Mouse (Mus musculus) hindbrain, embryonic 14.5 days (tissue): ENCODE measurements around the gene Ric8b. TPM values are rescaled to one million over a fixed set of nuclear protein-coding genes. Genes with fewer than 3 reads are reported as not detected.

Source experiments
- ATAC-seq: fragments of 200-750 bp; cut with Nextera tagmentation; 2 replicates; pipeline ENCODE4 v1.8.0; 2017; ENCODE audit warnings: moderate number of reproducible peaks, mild to moderate bottlenecking, moderate TSS enrichment, moderate library complexity; ENCODE audit not compliant: low FRiP score
- DNase-seq: peaks from one replicate; pipeline ENCODE4 v3.0.0-alpha.2; 2015; ENCODE audit warnings: low spot score
- H3K27ac ChIP-seq: fragments of 300-500 bp; sonication (generic); 2 replicates; pipeline ENCODE4 v1.5.1; 2014; ENCODE audit warnings: mild to moderate bottlenecking, moderate library complexity
- H3K27me3 ChIP-seq: fragments of 300-500 bp; sonication (generic); 2 replicates; pipeline ENCODE4 v1.6.1; 2014; ENCODE audit warnings: mild to moderate bottlenecking, low read length, mixed read lengths; ENCODE audit not compliant: control insufficient read depth, insufficient read depth
- H3K36me3 ChIP-seq: fragments of 300-500 bp; sonication (generic); replicated peaks from 2 replicates; pipeline ENCODE4 v1.6.1; 2014; ENCODE audit not compliant: control insufficient read depth, insufficient read depth
- H3K4me1 ChIP-seq: fragments of 300-500 bp; sonication (generic); replicated peaks from 2 replicates; pipeline ENCODE4 v1.6.1; 2014; ENCODE audit warnings: antibody characterized with exemption, low read length, mixed read lengths; ENCODE audit not compliant: control insufficient read depth, insufficient read depth
- H3K4me2 ChIP-seq: fragments of 300-500 bp; sonication (generic); replicated peaks from 2 replicates; pipeline ENCODE4 v1.6.1; 2014; ENCODE audit warnings: mild to moderate bottlenecking, moderate library complexity
- H3K4me3 ChIP-seq: fragments of 300-500 bp; sonication (generic); replicated peaks from 2 replicates; pipeline ENCODE4 v1.5.1; 2014; ENCODE audit warnings: mild to moderate bottlenecking, low read length
- H3K9ac ChIP-seq: fragments of 300-500 bp; sonication (generic); 2 replicates; pipeline ENCODE4 v1.6.1; 2014
- H3K9me3 ChIP-seq: fragments of 300-500 bp; sonication (generic); 2 replicates; pipeline ENCODE4 v1.6.1; 2016; ENCODE audit warnings: low read length; ENCODE audit not compliant: control insufficient read depth
- WGBS: fragments of 180-500 bp; shearing (Covaris S2); extraction: QIAGEN DNeasy Blood & Tissue Kit; methylation state at CpG from one replicate; pipeline ENCODE4 v1.1.7; 2014; 5-methylcytosine and 5-hydroxymethylcytosine counted together
- polyA plus RNA-seq: library from polyadenylated mRNA; unstranded; fragments of >200 nt; fragmentation: Nextera tagmentation; extraction: Ambion mirVana; gene quantifications from 2 replicates; pipeline ENCODE4 v1.2.1, GENCODE M21; 2014

The Ric8b gene
- polyA plus RNA-seq, 1 experiment from 2014 or later, result 45.6 TPM

GRCm38 (mm10) chr10:84987666-84988065, 70.2 kb downstream of the Ric8b start:
- H3K4me2 ChIP-seq, result no peak overlapping the region
- DNase-seq (no peak), ATAC-seq (no peak)
- no peaks in the 10 kb centered on the region for H3K9me3 ChIP-seq
- 0 out of 2 replicates have a peak, but pooled peaks cover 5% of the 10 kb centered on the region for H3K4me1 ChIP-seq
- H3K4me3 ChIP-seq, result no peak overlapping the region
- H3K27ac ChIP-seq, result no peak overlapping the region
- H3K36me3 ChIP-seq, result peaks cover 34% of the 10 kb centered on the region
- 66% methylated on average over 4 of the region's 4 CpGs for WGBS
- H3K9ac ChIP-seq, result no peak overlapping the region
- no peaks in the 10 kb centered on the region for H3K27me3 ChIP-seq

- no peak overlapping the region for H3K4me3 ChIP-seq
- no peak overlapping the region for H3K27ac ChIP-seq
- no peaks in the 10 kb centered on the region for H3K27me3 ChIP-seq
- 0 out of 2 replicates have a peak, but pooled peaks cover 5% of the 10 kb centered on the region for H3K4me1 ChIP-seq
- ATAC-seq, result no peak
- WGBS, result 80% methylated on average over 4 of the region's 4 CpGs
- DNase-seq, result no peak
- H3K9ac ChIP-seq, result no peak overlapping the region
- no peak overlapping the region for H3K4me2 ChIP-seq
- H3K9me3 ChIP-seq, result no peaks in the 10 kb centered on the region
- peaks cover 34% of the 10 kb centered on the region for H3K36me3 ChIP-seq
Observed at GRCm38 (mm10) chr10:84988650-84989049, 71.2 kb downstream of the Ric8b start.

GRCm38 (mm10) chr10:84994346-84994745, 76.9 kb downstream of the Ric8b start:
- Histone ChIP-seq H3K27ac (no peak overlapping the region), H3K9me3 (no peaks in the 10 kb centered on the region), H3K4me1 (0 out of 2 replicates have a peak, but pooled peaks cover 7% of the 10 kb centered on the region), H3K27me3 (no peaks in the 10 kb centered on the region), H3K4me2 (no peak overlapping the region), H3K4me3 (no peak overlapping the region), H3K36me3 (peaks cover 34% of the 10 kb centered on the region), H3K9ac (no peak overlapping the region)
- 66% methylated on average over 4 of the region's 4 CpGs for WGBS
- ATAC-seq (no peak), DNase-seq (no peak)

- Histone ChIP-seq H3K4me1 (0 out of 2 replicates have a peak, but pooled peaks cover 7% of the 10 kb centered on the region), H3K9ac (no peak overlapping the region), H3K27ac (no peak overlapping the region), H3K9me3 (no peaks in the 10 kb centered on the region), H3K27me3 (no peaks in the 10 kb centered on the region), H3K36me3 (peaks cover 31% of the 10 kb centered on the region), H3K4me3 (no peak overlapping the region), H3K4me2 (no peak overlapping the region)
- no peak for ATAC-seq
- DNase-seq, result no peak
- WGBS, result 94% methylated on average over 3 of the region's 3 CpGs
Observed at GRCm38 (mm10) chr10:84994971-84995370, 77.6 kb downstream of the Ric8b start.

- no peak overlapping the region for H3K4me3 ChIP-seq
- 0 out of 2 replicates have a peak, but pooled peaks cover 7% of the 10 kb centered on the region for H3K4me1 ChIP-seq
- no peaks in the 10 kb centered on the region for H3K9me3 ChIP-seq
- H3K9ac ChIP-seq, result no peak overlapping the region
- 90% methylated on average over 6 of the region's 6 CpGs for WGBS
- no peak for ATAC-seq
- no peaks in the 10 kb centered on the region for H3K27me3 ChIP-seq
- H3K4me2 ChIP-seq, result no peak overlapping the region
- peaks cover 31% of the 10 kb centered on the region for H3K36me3 ChIP-seq
- no peak overlapping the region for H3K27ac ChIP-seq
- no peak for DNase-seq
Observed at GRCm38 (mm10) chr10:84996366-84996765, 79.0 kb downstream of the Ric8b start.

- Histone ChIP-seq H3K36me3 (peaks cover 25% of the 10 kb centered on the region), H3K27me3 (no peaks in the 10 kb centered on the region), H3K4me2 (no peak overlapping the region), H3K4me3 (no peak overlapping the region), H3K4me1 (0 out of 2 replicates have a peak, but pooled peaks cover 7% of the 10 kb centered on the region), H3K9me3 (no peaks in the 10 kb centered on the region), H3K27ac (peak overlapping the region; percentile 21; the same call in 1 of the 2 replicates), H3K9ac (no peak overlapping the region)
- DNase-seq (no peak), ATAC-seq (no peak)
- 65% methylated on average over 10 of the region's 10 CpGs for WGBS
Observed at GRCm38 (mm10) chr10:84997571-84998224, 80.3 kb downstream of the Ric8b start.

- Histone ChIP-seq H3K9ac (no peak overlapping the region), H3K4me2 (no peak overlapping the region), H3K4me1 (0 out of 2 replicates have a peak, but pooled peaks cover 7% of the 10 kb centered on the region), H3K9me3 (no peaks in the 10 kb centered on the region), H3K27me3 (no peaks in the 10 kb centered on the region), H3K4me3 (no peak overlapping the region), H3K36me3 (peaks cover 20% of the 10 kb centered on the region; the same call in 1 of the 2 replicates), H3K27ac (no peak overlapping the region)
- 66% methylated on average over 1 of the region's 1 CpGs for WGBS
- ATAC-seq (no peak), DNase-seq (no peak)
Observed at GRCm38 (mm10) chr10:84998225-84998579, 80.8 kb downstream of the Ric8b start.

- H3K9me3 ChIP-seq, result no peaks in the 10 kb centered on the region
- no peaks in the 10 kb centered on the region for H3K27me3 ChIP-seq
- H3K4me2 ChIP-seq, result no peak overlapping the region
- H3K4me3 ChIP-seq, result no peak overlapping the region
- H3K27ac ChIP-seq, result no peak overlapping the region
- no peak for ATAC-seq
- 0 out of 2 replicates have a peak, but pooled peaks cover 6% of the 10 kb centered on the region for H3K4me1 ChIP-seq
- 80% methylated on average over 7 of the region's 7 CpGs for WGBS
- DNase-seq, result no peak
- no peak overlapping the region for H3K9ac ChIP-seq
- H3K36me3 ChIP-seq, result peaks cover 10% of the 10 kb centered on the region
Observed at GRCm38 (mm10) chr10:85001920-85002319, 84.5 kb downstream of the Ric8b start.

- Histone ChIP-seq H3K9ac (no peak overlapping the region), H3K27me3 (no peaks in the 10 kb centered on the region), H3K4me3 (no peak overlapping the region), H3K9me3 (no peaks in the 10 kb centered on the region), H3K27ac (no peak overlapping the region), H3K4me1 (peaks cover 3% of the 10 kb centered on the region; the same call in 1 of the 2 replicates), H3K36me3 (peaks cover 10% of the 10 kb centered on the region; the same call in 1 of the 2 replicates), H3K4me2 (no peak overlapping the region)
- WGBS, result 90% methylated on average over 7 of the region's 7 CpGs
- DNase-seq (no peak), ATAC-seq (no peak)
Observed at GRCm38 (mm10) chr10:85003190-85004026, 86.0 kb downstream of the Ric8b start.
